Mouse (Mus musculus) kidney, postnatal 14 days (tissue): ENCODE data around the gene Caprin1.
A peak's percentile ranks its signal among the peaks of the same experiment; 100 is the strongest.

Experiments used
- DNase-seq: peaks from one replicate; pipeline ENCODE4 v3.0.0; 2022; ENCODE audit warnings: mixed read lengths

Caprin1 gene

DNA sequence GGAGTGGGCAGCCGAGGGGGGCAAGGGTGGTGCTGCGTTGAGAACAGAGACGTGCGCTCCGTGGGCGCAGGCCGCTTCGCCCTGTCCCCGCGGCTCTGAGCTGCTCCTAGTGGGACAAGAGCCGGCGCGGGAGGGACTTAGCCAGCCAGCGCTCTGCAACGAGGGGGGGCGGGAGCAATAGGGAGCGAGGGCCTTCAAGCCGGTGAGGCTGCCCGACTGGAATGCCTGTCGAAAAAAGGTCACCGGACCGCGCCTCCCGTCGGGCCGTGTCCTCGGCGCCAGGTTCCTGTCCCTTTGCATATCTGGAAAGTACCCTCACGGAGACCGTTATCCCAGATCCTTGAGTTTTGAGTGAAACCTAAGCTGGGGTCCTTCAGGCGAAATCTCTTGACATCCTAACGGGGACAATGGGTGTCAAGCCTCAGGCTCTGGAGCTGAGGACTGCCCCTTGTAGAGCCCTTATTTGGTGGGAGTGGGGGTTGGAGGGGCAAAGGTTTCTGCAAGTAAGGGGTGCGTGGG lies at the start of gene Caprin1:
Gene Caprin1, minus strand, starts transcription at position 159 of the 519 bp plus-strand sequence.
- DNase-seq: peak; percentile 95

DNA sequence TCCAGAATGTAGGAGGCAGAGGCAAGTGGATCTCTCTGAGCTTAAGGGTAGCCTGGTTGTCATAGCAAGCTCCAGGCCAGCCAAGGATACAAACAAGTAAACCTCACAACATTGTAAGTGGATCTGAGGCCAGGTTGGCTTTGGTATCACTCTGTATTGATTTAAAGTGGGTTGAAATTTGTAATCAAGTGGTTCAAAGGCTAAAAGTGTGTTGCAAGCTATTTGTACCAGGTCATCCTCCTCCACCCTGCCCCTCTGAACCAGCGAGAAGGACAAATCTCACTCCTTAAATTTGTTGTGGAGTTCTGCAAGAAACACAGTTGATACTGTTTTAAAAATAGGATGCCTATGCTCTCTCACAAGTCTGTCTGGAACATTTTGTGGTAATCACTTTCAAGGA lies 49.4 kb upstream of the Caprin1 start:
- no peak for DNase-seq

DNA sequence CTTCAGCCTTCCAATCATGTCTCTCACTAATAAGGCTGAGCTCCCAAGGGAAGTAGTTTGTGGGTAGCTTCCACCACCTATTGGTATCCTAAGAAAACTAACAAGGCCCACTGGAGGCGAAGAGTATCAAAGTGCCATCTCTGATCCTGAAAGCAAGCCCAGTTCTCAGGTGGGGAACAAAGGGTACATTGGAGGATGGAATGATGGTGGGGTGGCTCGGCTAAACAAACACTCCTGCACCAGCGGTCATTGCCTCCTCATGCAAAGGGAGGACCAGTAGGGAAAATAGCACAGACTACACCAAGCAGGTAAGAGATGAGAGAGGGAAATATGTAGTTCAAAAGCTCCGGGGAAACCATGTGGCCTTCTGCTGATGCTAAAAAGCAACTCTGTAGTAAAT lies 48.8 kb upstream of the Caprin1 start:
- DNase-seq: no peak

DNA sequence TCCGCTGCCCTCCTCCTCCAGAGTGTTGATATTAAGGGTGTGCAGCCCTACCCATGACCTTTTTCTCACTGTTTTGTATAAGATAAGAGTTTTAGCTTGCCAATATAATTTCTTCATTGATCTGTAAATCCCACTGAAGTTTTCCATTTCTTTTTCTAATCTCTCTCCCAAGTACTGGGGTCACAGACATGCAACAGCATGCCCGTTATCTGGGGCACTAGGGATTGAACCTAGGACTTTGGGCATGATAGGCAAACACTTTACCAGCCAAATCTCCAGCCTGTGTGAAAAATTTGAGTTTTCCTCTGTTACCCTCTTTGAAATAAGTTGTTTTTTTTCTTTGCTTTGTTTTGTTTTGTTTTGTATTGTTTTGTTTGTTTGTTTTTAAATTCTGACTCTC lies 46.6 kb upstream of the Caprin1 start:
- no peak for DNase-seq

DNA sequence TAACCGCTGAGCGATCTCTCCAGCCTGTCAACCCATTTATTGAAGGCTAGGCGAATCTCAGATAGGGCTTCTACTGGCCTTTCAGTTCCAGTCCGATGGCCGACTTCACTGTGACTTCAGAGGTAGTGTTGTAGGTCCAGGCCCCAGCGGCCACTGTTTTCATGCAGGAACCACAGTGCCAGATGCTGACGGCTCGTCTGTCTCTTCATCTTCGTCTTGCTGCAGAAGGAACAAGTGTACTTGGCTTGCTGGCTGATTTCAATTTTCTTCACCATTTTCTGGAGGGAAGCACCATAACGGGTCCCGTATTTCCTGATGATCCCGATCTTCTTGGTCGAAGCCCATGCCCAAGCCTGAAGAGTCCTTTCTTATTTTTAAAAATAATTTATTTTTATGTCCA lies 45.9 kb upstream of the Caprin1 start:
- DNase-seq: no peak

DNA sequence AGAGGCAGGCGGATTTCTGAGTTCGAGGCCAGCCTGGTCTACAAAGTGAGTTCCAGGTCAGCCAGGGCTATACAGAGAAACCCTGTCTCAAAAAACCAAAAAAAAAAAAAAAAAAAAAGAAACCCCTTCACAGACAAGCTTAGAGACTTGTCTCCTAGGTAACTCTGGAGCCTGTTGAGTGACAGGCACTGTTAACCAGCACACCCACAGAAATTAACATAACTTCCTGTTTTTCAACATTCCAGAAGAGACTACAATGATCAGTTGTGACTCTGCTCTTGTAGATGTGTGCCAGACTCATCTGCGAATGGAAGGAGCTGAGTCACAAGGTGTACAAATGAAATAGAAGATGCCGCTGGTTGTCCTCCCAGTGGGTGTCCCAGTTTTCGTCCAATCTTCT lies 44.9 kb upstream of the Caprin1 start:
- DNase-seq: no peak

DNA sequence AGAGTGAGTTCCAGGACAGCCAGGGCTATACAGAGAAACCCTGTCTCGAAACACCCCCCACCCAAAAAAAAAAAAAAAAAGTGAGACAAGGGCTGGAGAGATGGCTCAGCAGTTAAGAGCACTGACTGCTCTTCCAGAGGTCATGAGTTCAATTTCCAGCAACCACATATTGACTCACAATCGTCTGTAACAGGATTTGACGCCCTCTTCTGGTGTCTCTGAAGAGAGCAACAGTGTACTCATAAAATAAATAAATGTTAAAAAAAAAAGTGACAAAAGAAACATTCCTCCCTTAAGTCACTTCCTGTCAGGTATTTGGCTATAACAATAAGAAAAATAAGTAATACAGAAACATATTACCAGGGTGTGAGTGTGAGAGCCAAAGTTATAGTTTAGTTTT lies 41.0 kb upstream of the Caprin1 start:
- DNase-seq: no peak

DNA sequence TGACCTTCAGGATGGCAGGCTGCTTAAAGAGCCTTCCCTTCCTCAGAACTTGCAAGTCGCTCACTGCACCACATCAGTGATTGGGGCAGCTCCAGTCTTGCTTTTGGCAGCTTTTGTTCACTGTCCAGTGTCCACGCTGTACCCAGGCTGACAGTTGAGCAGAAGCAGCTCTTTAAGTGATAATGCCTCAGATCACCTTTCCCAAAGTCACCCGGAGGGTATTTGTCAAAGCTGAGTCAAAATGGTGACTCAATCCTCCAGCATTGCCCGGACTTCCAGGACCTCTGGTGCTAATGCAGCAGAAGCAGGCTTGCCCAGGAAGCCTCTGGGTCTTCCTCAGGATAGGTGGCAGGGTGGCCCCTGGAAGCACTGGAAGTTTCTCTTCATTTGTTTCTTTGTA lies 39.7 kb upstream of the Caprin1 start:
- no peak for DNase-seq

DNA sequence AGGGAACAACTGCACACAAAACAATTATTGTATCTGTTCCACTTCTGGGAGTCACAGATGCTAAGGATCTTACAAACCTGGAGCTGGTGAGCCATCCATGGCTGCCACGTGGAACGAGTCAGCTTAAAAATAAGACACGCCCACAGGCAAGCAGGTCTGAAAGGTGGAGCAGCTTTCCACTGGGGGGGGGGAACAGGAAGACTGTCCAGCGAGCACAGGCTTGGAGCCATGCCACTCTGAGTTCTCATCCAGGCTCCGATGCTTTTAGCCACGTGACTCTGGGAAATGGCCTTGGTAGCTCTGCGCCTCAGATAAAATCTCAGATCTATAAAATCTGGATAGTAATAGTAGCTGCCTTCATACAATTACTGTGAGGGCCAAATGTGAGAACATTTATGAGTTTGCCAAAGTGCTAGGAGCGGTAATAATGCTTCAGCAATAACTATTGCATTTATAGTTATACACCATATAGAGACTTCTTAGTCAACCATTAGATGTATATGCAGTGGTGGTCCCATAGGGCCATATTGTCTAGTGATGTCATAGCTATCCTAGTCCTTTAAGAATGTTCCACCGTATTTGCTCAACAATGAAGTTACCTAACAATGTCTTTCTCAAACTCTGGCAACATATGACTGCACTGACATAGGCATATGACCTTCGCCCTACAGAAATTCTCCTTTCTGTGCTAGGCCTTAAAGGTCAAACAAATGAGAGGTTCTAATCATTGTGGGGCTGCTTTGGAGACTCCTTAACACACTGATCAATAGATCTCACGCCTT lies 38.4 kb upstream of the Caprin1 start:
- no peak for DNase-seq

DNA sequence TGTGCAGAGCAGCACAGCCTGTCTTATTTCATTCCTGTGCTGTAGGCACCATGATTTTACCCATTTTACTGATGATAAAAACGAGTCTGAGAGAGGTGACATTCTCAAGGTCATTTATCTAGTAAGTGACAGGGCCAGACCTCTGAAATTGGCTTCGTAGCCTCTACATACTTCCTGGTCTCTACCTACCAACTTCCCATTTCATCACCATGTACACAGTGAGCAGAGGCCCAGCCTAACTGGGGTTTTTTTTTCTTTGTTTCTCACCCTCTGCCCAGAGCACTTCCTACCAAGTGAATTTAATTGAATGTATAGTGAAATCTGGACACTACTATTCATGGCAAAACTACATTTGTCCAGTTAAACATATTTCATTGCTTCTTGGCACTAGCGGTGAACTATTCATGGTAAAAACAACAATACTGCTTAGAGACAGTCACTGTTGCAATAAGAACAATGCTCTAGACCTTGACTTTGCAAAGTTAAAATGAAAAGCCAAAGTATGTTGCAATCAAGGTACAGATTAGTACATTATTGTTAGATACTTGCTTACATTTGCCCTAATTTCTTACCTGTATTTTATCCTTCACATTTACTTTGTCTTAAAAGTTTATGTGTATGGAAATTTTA lies 36.5 kb upstream of the Caprin1 start:
- no peak for DNase-seq

DNA sequence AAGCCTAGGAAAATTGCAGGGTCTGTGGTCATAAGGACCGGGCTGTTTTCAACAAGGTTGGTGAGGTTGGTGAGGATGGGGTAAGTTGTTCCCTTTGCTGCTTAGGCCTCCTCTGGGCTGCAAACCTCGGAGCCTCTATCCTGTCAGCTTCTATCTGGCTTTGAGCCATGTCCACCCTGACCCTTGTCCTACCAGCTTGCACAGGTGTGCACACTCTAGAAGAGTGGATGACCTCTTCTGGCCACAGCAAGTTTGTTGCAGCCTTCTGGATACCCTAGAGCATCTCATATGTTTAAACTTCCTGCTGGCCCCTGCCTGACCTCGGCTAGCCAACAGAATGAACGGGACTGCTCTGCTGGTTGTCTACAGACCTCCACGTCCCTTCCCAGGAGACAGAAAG lies 35.5 kb upstream of the Caprin1 start:
- DNase-seq: peak; percentile 31

DNA sequence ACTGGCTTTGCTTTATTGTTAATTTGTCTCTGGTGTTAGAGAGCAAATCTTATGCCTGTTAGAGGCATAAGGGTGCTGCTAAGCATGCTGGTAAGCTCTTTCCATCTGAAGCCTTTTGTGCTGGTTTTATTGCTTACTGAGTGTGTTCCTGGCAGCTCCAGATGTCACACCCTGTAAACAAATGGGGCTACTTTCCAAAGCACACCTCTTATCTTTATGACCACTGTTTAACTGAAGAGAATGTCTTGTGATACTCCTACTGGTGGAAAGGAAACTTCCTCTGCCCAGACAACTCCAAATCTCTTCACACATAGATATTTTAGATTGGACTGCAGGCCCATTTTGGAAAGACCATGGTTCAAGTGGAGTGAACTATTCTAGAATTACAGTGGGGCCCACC lies 31.5 kb upstream of the Caprin1 start:
- DNase-seq: no peak

DNA sequence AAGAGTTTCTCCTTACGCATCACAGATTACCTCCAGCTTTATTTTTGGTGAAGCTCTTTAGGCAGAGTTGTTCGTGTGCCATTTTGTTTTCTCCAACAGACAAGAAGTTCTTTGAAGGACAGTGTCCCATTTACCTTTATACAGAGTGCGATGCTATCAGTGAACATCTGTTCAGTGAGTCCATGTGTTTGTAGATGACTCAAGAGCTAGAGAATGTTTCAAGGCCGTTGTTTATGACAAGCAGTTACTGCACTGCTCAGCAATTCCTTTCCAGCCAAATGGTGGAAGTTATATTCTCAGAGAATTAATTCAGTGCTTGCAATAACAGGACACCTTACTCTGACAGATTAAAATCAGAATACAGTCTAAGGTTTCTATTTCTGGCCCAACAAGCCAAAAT lies 27.5 kb upstream of the Caprin1 start:
- no peak for DNase-seq

DNA sequence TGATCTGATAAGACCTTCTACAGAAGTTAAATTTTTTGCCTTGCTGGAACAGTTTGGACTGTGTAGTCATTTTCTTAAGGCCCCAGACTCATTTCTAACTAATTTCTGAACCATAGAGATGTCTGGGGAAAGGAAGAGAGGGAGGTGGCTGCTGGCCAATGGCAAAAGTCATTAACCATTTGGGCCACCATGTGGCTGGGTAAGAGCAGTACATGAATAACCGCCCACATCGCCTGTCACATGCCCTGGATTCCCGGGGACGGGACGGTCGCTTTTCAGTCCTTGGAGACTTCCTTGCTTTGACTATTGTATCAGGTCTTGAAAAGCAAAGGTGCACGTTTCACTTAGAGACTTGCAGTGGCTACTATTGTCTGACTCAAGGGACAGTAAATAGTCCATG lies 25.1 kb upstream of the Caprin1 start:
- no peak for DNase-seq

DNA sequence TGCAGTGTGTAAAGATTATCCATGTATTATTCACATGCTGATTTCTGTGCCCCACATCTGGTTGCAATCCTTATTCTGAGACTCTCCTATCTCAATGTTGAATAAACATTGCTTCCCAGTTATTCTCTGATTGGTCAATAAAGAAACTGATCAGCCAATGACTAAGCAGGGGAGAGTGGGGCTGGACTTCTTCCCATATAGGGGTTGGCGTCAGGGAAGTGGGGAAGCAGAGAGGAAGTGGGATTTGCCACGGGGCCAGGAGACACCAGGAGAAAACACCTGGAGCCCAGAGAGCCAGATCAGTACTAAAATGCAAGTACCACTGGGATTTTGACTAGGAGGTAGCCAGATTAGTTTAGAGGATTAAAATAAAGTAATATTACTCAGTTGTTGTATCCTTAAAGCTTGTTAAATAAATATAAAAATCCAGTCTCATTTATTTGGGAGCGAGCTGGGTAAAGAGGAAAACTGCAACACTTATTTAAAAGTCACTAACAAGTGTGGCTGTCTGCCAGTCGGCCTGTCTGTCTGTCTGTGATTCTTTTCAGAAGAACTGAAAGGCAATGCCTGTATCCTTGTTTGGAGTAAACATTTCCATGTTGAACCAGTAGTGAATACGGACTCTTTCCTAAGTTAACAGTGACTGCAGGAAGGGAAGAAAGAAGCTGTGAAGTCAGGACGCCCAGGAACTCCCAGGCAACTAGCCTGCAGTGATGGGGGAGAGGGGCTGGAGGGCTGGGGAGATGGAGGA lies 19.9 kb upstream of the Caprin1 start:
- DNase-seq: no peak

DNA sequence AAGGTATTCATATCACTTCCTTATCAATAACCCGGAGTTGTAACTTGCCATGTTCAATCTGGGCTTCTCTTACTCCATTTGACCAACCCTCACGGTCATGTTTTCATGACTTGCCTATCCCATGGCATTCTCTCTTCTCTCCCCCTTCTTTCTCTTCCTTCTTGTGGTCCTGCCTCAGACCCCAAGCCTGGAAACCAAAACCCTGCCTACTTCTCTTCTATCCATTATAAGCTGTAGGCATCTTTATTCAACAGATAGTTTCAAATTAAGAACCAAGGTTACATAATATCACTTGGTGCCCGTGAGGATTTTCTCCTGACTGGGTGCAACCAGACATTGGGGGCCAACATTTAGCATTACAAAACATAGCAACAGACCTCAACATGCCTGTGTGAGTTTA lies 18.5 kb upstream of the Caprin1 start:
- DNase-seq: no peak

DNA sequence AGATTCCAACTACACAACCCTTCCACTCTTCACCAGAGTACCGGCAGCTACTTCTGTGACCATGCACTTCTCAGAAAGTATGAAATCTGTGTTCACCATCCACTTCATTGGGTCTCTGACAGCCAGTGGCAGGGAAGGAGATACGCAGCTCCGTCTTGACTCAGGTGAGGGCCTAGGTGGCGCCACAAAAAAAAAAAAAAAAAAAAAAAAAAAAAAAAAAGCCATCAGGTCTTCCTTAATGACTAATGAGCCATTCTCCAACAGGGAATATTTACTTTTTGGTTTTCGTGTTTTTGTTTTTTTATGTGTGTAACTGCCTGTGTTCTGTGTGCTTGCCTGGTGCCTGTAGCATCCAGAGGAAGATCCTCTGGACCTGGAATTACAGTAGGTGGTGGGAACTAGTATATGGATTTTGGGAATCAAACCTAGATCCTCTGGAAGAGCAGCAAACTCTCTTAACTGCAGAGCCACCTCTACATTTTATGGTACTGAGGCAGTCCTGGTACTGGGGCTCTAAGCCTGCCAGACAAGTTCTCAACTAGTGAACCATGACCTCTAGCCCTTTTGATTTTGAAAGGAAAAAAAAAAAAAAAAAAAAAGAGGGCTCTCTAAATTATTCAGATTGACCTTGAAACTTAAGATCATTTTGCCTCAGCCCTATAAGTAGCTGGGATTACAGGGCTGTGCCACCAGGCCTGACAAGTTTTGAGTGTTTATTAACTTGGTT lies 14.2 kb upstream of the Caprin1 start:
- DNase-seq: no peak

DNA sequence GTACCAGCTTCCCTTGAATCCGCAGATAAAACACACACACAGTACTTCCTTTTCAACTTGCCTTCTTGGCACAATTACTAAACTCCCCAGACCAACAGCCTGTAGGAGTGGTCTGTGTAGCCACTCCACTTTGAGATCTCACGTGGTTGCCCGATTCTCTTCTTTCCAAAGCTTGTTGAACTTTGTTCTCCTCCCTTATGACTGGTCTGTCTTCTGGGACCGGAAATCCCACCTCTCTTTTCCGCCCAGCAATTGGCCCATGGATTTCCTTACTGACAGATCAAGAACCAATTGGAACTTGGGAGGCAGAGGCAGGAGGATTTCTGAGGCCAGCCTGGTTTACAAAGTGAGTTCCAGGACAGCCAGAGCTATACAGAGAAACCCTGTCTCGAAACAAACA lies 13.0 kb upstream of the Caprin1 start:
- no peak for DNase-seq

DNA sequence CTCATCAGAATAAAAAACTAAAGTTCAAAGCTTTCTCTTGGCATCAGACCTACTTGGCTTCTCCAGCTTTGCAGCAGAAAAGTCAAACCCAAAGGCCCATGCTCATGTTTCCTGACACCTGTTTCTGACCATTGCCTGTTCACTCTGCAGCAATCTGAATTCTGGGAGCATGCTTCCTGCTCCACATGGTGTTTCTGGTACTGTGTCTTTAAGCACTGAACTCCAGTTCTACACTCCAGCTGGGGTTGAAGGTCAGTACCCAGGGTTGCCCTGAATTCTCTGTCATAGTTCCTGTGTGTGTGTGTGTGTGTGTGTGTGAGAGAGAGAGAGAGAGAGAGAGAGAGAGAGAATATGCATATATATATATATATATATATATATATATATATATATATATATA lies 11.0 kb upstream of the Caprin1 start:
- DNase-seq: peak; percentile 34

DNA sequence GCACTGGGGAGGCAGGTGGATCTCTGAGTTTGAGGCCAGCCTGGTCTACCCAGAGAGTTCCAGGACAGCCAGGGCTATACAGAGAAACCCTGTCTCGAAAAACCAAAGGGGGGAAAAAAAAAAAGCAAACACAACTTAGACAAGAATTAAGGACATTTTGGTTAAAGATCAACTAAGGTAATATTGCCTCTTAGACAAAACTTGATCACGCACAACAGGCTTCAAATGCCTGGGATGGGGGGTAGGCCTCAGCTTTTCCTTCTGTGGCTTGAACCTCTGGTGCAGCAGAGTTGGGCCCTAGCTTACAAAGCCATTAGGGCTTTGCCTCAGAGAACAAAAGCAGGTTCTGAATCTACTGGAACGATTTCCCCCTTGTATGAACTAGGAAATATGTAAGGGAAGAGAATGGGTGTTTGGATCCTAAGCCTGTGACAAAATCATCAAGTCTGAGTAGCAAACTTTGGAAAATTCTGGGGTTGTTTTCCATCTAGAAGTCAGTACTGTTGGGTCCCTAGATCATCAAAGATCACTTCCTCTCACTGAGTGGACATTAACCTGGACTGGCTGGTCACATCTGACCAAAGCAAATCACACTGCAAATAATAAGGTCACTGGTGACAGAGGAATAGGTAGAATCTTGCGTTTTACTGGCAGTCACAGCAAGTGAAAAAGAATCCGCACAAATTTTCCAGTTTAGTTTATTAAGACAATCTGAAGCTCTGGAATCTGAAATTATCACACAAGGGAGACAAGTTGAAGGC lies 6.5 kb upstream of the Caprin1 start:
- no peak for DNase-seq

DNA sequence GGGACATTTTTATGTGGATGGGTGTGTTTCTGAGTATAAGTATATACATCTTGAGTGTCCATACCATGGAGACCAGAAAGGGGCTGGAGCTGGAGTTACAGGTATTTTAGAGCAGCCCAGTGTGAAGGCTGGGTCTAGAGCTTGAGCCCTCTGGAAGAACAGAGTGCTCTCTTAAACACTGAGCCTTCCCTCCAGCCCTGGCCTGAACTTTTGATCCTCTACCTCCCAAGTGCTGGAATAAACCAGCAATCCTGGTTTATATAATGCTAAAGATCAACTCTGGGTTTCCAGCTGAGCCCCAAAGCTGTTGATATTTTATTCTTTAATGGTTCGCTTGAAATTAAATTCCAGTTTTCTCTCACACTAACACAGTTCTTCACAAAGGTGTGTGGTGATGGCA lies 5.0 kb upstream of the Caprin1 start:
- no peak for DNase-seq

DNA sequence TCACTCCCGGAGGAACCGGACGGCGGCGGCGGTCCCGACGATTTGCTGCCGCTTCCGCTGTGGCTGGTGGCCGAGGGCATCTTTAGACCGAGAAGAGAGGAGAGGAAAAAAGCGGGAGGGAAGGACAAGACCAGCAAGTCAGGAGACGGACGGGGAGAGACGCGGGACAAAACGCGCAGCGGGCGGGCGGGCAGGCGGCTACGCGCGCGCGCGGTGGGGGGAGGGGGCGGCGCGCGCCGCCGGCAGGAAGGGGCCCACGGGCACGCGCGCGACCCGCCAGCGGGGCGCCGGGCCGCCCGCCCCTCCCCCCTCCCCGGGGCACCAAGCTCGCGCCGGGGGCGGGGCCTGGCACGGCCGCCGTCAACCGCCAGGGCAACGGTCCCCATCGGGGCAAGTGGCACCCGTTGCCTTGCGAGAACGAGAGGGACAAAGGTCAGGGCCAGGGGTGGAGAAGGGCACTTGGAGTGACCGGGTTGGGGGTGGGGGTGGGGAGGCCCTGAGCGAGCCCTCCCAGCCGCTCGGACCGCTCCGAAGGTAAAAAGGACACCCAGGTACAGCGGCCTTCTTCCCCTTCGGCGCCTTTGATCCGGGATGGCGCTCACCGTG lies 485 bp downstream of the Caprin1 start:
- DNase-seq: peak; percentile 93
